Mouse (Mus musculus) lung, adult 2 months (tissue): ENCODE measurements around the gene Arhgef1.

Source experiments
- CTCF ChIP-seq: fragments of 200-500 bp; IDR thresholded peaks from 2 replicates; pipeline ENCODE4 v1.5.1; 2011; ENCODE audit warnings: mild to moderate bottlenecking, low read length, control low read depth; ENCODE audit not compliant: insufficient read depth
- POLR2A ChIP-seq: fragments of 200-500 bp; IDR thresholded peaks from 2 replicates; pipeline ENCODE4 v1.6.1; 2011; ENCODE audit warnings: low read depth, mild to moderate bottlenecking, control low read depth, low read length, borderline replicate concordance; ENCODE audit errors: extremely low read depth

DNA sequence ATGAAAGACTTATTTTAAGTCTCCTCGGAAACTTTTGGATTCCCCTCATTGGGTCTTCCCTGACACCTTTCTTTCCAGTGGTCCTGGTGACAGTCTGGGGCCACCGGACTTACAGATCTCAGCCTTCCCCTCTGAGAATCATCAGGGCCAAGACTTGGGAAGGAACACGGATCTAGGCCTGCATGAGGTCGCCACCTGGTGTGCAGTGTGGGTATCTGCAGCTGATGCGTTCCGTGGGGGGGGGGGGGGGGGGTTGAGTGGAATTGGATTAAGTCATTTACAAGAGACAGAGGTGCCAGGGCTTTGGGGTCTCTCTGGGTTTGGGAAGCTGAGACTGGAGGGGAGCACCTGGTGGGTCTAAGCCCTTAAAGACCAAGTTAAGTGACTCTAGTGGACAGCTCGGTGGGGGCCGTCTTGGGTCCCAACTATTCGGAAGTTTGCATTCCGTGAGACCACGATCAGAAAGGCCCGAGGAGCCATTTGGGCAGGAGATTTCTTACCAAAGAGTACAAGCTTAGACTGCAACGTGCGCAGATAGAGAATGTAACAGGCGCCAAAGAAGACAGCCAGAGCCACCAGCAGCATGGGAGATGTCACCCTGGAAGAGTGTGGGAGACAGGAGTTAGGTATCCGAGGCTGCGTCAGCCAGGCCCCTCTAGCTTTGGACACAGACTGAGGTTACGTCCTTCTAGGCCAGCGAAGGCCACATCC, 68.7 kb downstream of the Arhgef1 start:
- no peak for TF ChIP-seq POLR2A
- TF ChIP-seq CTCF, result peak; percentile 76
